Mouse (Mus musculus) frontal cortex, postnatal 25 days (tissue): ENCODE results near the gene Tmem108.

Experiments used
- DNase-seq, 2 experiments: peaks; one replicate each; pipeline ENCODE4 v3.0.0; 2022; ENCODE audit warnings: low spot score in 2 of 2

The Tmem108 gene

GRCm38 (mm10) chr9:103501861-103502364, 259.7 kb downstream of the Tmem108 start:
- peak; percentile 36 to 57 for DNase-seq

GRCm38 (mm10) chr9:103499366-103499765, 262.3 kb downstream of the Tmem108 start:
- no peak for DNase-seq

GRCm38 (mm10) chr9:103498699-103499098, 262.9 kb downstream of the Tmem108 start:
- no peak for DNase-seq

GRCm38 (mm10) chr9:103495391-103495790, 266.2 kb downstream of the Tmem108 start:
- DNase-seq, result no peak

- peak; percentile 58 to 70 for DNase-seq
Measured at GRCm38 (mm10) chr9:103494346-103495020, 267.2 kb downstream of the Tmem108 start.

- DNase-seq, result no peak
Measured at GRCm38 (mm10) chr9:103491985-103492384, 269.7 kb downstream of the Tmem108 start.

- peak; percentile 72 to 78 for DNase-seq
Measured at GRCm38 (mm10) chr9:103490439-103490838, 271.2 kb downstream of the Tmem108 start.

- DNase-seq, result no peak
Measured at GRCm38 (mm10) chr9:103489883-103490282, 271.8 kb downstream of the Tmem108 start.

GRCm38 (mm10) chr9:103489096-103489495, 272.5 kb downstream of the Tmem108 start:
- DNase-seq, result no peak

- no peak for DNase-seq
Measured at GRCm38 (mm10) chr9:103486262-103486661, 275.4 kb downstream of the Tmem108 start.

GRCm38 (mm10) chr9:103485606-103486005, 276.0 kb downstream of the Tmem108 start:
- no peak for DNase-seq

- no peak for DNase-seq
Measured at GRCm38 (mm10) chr9:103480603-103481220, 280.9 kb downstream of the Tmem108 start.

GRCm38 (mm10) chr9:103480044-103480576, 281.5 kb downstream of the Tmem108 start, which contains the start of gene Bfsp2:
Gene Bfsp2, minus strand, starts transcription at chr9:103480420.
- DNase-seq, result no peak

- DNase-seq, result no peak
Measured at GRCm38 (mm10) chr9:103475414-103475813, 286.2 kb downstream of the Tmem108 start.

- no peak for DNase-seq
Measured at GRCm38 (mm10) chr9:103473915-103474688, 287.5 kb downstream of the Tmem108 start.

GRCm38 (mm10) chr9:103471784-103472183, 289.9 kb downstream of the Tmem108 start:
- DNase-seq, result no peak

- DNase-seq, result no peak
Measured at GRCm38 (mm10) chr9:103469516-103469915, 292.1 kb downstream of the Tmem108 start.

- DNase-seq, result no peak
Measured at GRCm38 (mm10) chr9:103468911-103469310, 292.7 kb downstream of the Tmem108 start.

- DNase-seq, result no peak
Measured at GRCm38 (mm10) chr9:103465711-103466220, 295.9 kb downstream of the Tmem108 start.

GRCm38 (mm10) chr9:103465293-103465692, 296.3 kb downstream of the Tmem108 start:
- DNase-seq, result no peak

GRCm38 (mm10) chr9:103463833-103464232, 297.8 kb downstream of the Tmem108 start:
- no peak for DNase-seq

- no peak for DNase-seq
Measured at GRCm38 (mm10) chr9:103459839-103460238, 301.8 kb downstream of the Tmem108 start.
